In the genomic region with DNA sequence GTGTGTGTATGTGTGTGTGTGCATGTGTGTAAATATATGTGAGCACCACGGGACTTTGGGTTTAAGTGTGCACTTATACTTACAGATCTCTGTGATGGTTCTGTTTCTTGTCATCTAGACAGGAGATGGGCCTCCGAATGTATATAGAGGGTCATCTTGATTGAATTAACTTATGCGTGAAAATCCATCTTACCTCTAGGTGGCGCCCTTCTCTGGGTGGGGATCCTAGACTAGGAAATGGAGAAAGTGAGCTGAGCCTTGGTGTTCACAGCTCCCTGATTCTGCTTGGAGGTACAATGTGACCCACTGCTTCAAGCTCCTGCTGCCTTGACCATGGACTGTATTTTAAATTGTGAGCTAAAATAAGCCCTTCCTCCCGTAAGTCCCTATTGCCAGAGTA, we compare ENCODE assay signal across 15 mouse cellular contexts. TPM values are rescaled to one million over a fixed set of nuclear protein-coding genes. Genes with fewer than 3 reads are reported as not detected.
A peak's percentile ranks its signal among the peaks of the same experiment; 100 is the strongest.
DNase-seq lines count a peak whose midpoint lies in the region; ATAC-seq and TF ChIP-seq lines count a peak whose summit lies in the region.
"Had no signal": no experiment of that assay in that cellular context is flagged by ENCODE, and none has a peak within 500 bp of the region (broad histone marks: within the 10 kb centered on the region; RNA-seq: fewer than 3 reads in every experiment).

No protein-coding gene starts in this region.

- no peaks in the 10 kb centered on the region for H3K9me3 ChIP-seq in kidney, postnatal 0 days (replicated peaks; ENCODE audit: low read length)
- H3K9me3 ChIP-seq in ES-Bruce4 (replicated peaks; ENCODE audit: control insufficient read depth, insufficient read depth, low read length, poor library complexity, severe bottlenecking), result no peaks in the 10 kb centered on the region
- H3K9me3 ChIP-seq: heart, embryonic 15.5 days; liver, embryonic 13.5 days; midbrain, embryonic 12.5 days had no signal

- no peak for TF ChIP-seq EP300 in ES-Bruce4 (IDR thresholded peaks at IDR 0.05; ENCODE audit: insufficient read depth, low read depth, low read length)

- no peak overlapping the region for H3K4me2 ChIP-seq in kidney, postnatal 0 days (ENCODE audit: low read length)
- H3K4me2 ChIP-seq: heart, embryonic 15.5 days; liver, embryonic 13.5 days; midbrain, embryonic 12.5 days had no signal

- no peaks in the 10 kb centered on the region for H3K36me3 ChIP-seq in kidney, postnatal 0 days (ENCODE audit: insufficient read depth, low read length)
- no peaks in the 10 kb centered on the region for H3K36me3 ChIP-seq in ES-Bruce4 (ENCODE audit: control insufficient read depth, insufficient read depth, low read length, poor library complexity, severe bottlenecking)
- H3K36me3 ChIP-seq: heart, embryonic 15.5 days; liver, embryonic 13.5 days; midbrain, embryonic 12.5 days had no signal

- no peak overlapping the region for H3K9ac ChIP-seq in kidney, postnatal 0 days (ENCODE audit: low read depth, low read length)
- no peak overlapping the region for H3K9ac ChIP-seq in ES-Bruce4 (ENCODE audit: low read depth, poor library complexity, severe bottlenecking)
- H3K9ac ChIP-seq: heart, embryonic 15.5 days; liver, embryonic 13.5 days; midbrain, embryonic 12.5 days had no signal

- TF ChIP-seq POLR2A in ES-Bruce4 (IDR thresholded peaks at IDR 0.05; ENCODE audit: insufficient read depth, low read length), result no peak

- no peak overlapping the region for H3K27ac ChIP-seq in kidney, postnatal 0 days
- no peak overlapping the region for H3K27ac ChIP-seq in ES-Bruce4 (ENCODE audit: insufficient read depth, low read length)
- H3K27ac ChIP-seq: heart, embryonic 15.5 days; liver, embryonic 13.5 days; midbrain, embryonic 12.5 days had no signal

- no peaks in the 10 kb centered on the region for H3K4me1 ChIP-seq in kidney, postnatal 0 days (replicated peaks; ENCODE audit: insufficient read depth, low read length)
- H3K4me1 ChIP-seq in ES-Bruce4 (ENCODE audit: control insufficient read depth, insufficient read depth, low read length), result no peaks in the 10 kb centered on the region
- H3K4me1 ChIP-seq: heart, embryonic 15.5 days; liver, embryonic 13.5 days; midbrain, embryonic 12.5 days had no signal

- ATAC-seq in kidney, postnatal 0 days (replicated peaks; ENCODE audit: low FRiP score, low read depth), result no peak
- ATAC-seq: activated CD4-positive, CD25-positive, alpha-beta regulatory T cell, adult 4 months had no signal

- WGBS in kidney, postnatal 0 days, result 71% methylated on average over 5 of the region's 5 CpGs

- DNase-seq in kidney, postnatal 0 days (ENCODE audit: low spot score), result no peak
- DNase-seq in kidney, postnatal 10 days, result no peak
- DNase-seq in A20 (ENCODE audit: low read depth, low spot score), result peak; percentile 30
- DNase-seq in embryo, embryonic 10 days (ENCODE audit: low spot score), result peak; percentile 20
- no peak for DNase-seq in frontal cortex, postnatal 36 days (ENCODE audit: low spot score in 2 of 2)
- DNase-seq in Muller cell, postnatal 12 days (ENCODE audit: inconsistent ontology term), result no peak
- DNase-seq: cerebellum, adult 8-10 months; gastrocnemius, postnatal 10 days; kidney, adult 9 months; liver, embryonic 13.5 days had no signal

- no peaks in the 10 kb centered on the region for H3K27me3 ChIP-seq in kidney, postnatal 0 days (ENCODE audit: insufficient read depth, low read length)
- no peaks in the 10 kb centered on the region for H3K27me3 ChIP-seq in ES-Bruce4 (ENCODE audit: control insufficient read depth, insufficient read depth, low read length, poor library complexity, severe bottlenecking)
- H3K27me3 ChIP-seq: heart, embryonic 15.5 days; liver, embryonic 13.5 days; midbrain, embryonic 12.5 days had no signal

- peak; percentile 43; the same call in 1 of the 2 replicates for TF ChIP-seq CTCF in kidney, postnatal 0 days (IDR thresholded peaks at IDR 0.05; ENCODE audit: low read depth)
- TF ChIP-seq CTCF in ES-Bruce4 (IDR thresholded peaks at IDR 0.05; ENCODE audit: low read depth, low read length), result peak; percentile 8

- no peak overlapping the region for H3K4me3 ChIP-seq in kidney, postnatal 0 days (replicated peaks; ENCODE audit: low read depth, low read length)
- H3K4me3 ChIP-seq in ES-Bruce4 (ENCODE audit: low read depth, low read length), result no peak overlapping the region
- H3K4me3 ChIP-seq: erythroblast, embryonic 14.5 days; heart, embryonic 15.5 days; liver, embryonic 13.5 days; midbrain, embryonic 12.5 days had no signal

RNA-seq across cellular contexts. Expression of a gene that starts 34.8 kb away (rescaled TPM):
- polyA plus RNA-seq in kidney, postnatal 0 days (2015; fragmentation: Nextera tagmentation; extraction: Ambion mirVana), result 0.04 and 0.07 TPM in 2 replicates
- polyA plus RNA-seq in ES-Bruce4 (2011; ENCODE audit: insufficient read depth, insufficient read length, low read depth, missing spikeins), result not detected in 2 replicates
- polyA plus RNA-seq: activated CD4-positive, CD25-positive, alpha-beta regulatory T cell, adult 4 months; erythroblast, embryonic 14.5 days; heart, embryonic 15.5 days; liver, embryonic 13.5 days had no signal

Comparison
In these comparisons a context has a peak if more than half of its experiments do, and no peak if none do; other contexts are left out.
1. DNase-seq: peak in A20 (single experiment) and embryo, embryonic 10 days (single experiment); none in kidney, postnatal 0 days (single experiment), kidney, postnatal 10 days (single experiment), frontal cortex, postnatal 36 days (0 of 2) and Muller cell, postnatal 12 days (single experiment).